Comparison of ENCODE assay signal across 8 mouse cellular contexts in the genomic region with DNA sequence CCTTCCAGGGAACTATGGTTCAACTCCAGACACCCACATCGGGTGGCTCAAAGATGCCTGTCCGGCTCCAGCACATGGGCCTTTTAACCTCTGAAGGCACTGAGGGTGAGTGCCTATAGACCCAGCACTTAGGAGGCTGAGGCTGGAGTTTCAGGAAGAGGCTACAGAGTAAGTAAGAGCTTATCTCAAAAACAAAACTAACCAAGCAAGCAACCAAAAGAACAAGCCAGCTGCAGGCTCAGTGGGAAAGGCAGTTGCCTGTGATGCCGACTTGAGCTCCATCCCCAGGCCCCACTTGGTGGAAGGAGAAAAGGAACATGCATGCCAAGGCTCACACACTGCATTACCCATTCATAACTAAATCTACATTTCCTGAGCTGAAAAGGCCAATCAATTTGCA. TPM values are rescaled to one million over a fixed set of nuclear protein-coding genes. Genes with fewer than 3 reads are reported as not detected.
DNase-seq lines count a peak whose midpoint lies in the region; ATAC-seq lines count a peak whose summit lies in the region.

No protein-coding gene starts in this region.

- 44% methylated on average over 3 of the region's 3 CpGs for WGBS in lung, embryonic 16.5 days
- 55% methylated on average over 3 of the region's 3 CpGs for WGBS in forebrain, embryonic 13.5 days
- 29% methylated on average over 3 of the region's 3 CpGs for WGBS in liver, embryonic 13.5 days (ENCODE audit: insufficient replicate concordance)

- H3K4me3 ChIP-seq in lung, embryonic 16.5 days (ENCODE audit: low read length) = no peak overlapping the region
- H3K4me3 ChIP-seq in forebrain, embryonic 13.5 days = no peak overlapping the region
- peak overlapping the region; percentile 58; the same call in 1 of the 2 replicates for H3K4me3 ChIP-seq in liver, embryonic 13.5 days (replicated peaks)

- H3K9me3 ChIP-seq in lung, embryonic 16.5 days (ENCODE audit: control insufficient read depth, low read length) = no peaks in the 10 kb centered on the region; the same call in 1 of the 2 replicates
- H3K9me3 ChIP-seq in forebrain, embryonic 13.5 days (replicated peaks) = 0 out of 2 replicates have a peak, but pooled peaks cover 4% of the 10 kb centered on the region
- H3K9me3 ChIP-seq in liver, embryonic 13.5 days (replicated peaks) = no peaks in the 10 kb centered on the region

- peaks cover 18% of the 10 kb centered on the region for H3K4me1 ChIP-seq in lung, embryonic 16.5 days (replicated peaks; ENCODE audit: control insufficient read depth, insufficient read depth, low read length)
- H3K4me1 ChIP-seq in forebrain, embryonic 13.5 days = peaks cover 18% of the 10 kb centered on the region
- peaks cover 19% of the 10 kb centered on the region for H3K4me1 ChIP-seq in liver, embryonic 13.5 days (replicated peaks)

- H3K27ac ChIP-seq in lung, embryonic 16.5 days (ENCODE audit: low read length) = no peak overlapping the region
- no peak overlapping the region for H3K27ac ChIP-seq in forebrain, embryonic 13.5 days
- H3K27ac ChIP-seq in liver, embryonic 13.5 days = no peak overlapping the region

- H3K9ac ChIP-seq in lung, embryonic 16.5 days (ENCODE audit: low read length) = peak overlapping the region; percentile 66
- no peak overlapping the region for H3K9ac ChIP-seq in forebrain, embryonic 13.5 days
- peak overlapping the region; percentile 62; the same call in 1 of the 2 replicates for H3K9ac ChIP-seq in liver, embryonic 13.5 days

- DNase-seq in lung, postnatal 4 days = no peak
- no peak for DNase-seq in liver, embryonic 13.5 days
- peak; percentile 33 for DNase-seq in thymus, postnatal 0 days (ENCODE audit: low spot score)
- no peak for DNase-seq in adrenal gland, adult 8-10 months
- no peak for DNase-seq in adrenal gland, adult 2 months
- no peak for DNase-seq in spleen, postnatal 14 days (ENCODE audit: low spot score in 2 of 2)

- H3K27me3 ChIP-seq in lung, embryonic 16.5 days (ENCODE audit: control insufficient read depth, insufficient read depth, low read depth, low read length) = no peaks in the 10 kb centered on the region
- H3K27me3 ChIP-seq in forebrain, embryonic 13.5 days = peaks cover 20% of the 10 kb centered on the region
- H3K27me3 ChIP-seq in liver, embryonic 13.5 days = peaks cover 17% of the 10 kb centered on the region; the same call in 1 of the 2 replicates

- no peaks in the 10 kb centered on the region for H3K36me3 ChIP-seq in lung, embryonic 16.5 days (ENCODE audit: control insufficient read depth, insufficient read depth, low read length)
- H3K36me3 ChIP-seq in forebrain, embryonic 13.5 days (ENCODE audit: poor library complexity, severe bottlenecking) = no peaks in the 10 kb centered on the region
- H3K36me3 ChIP-seq in liver, embryonic 13.5 days = no peaks in the 10 kb centered on the region

- no peak overlapping the region for H3K4me2 ChIP-seq in lung, embryonic 16.5 days (ENCODE audit: low read depth, low read length)
- peak overlapping the region; percentile 87 for H3K4me2 ChIP-seq in forebrain, embryonic 13.5 days
- H3K4me2 ChIP-seq in liver, embryonic 13.5 days = peak overlapping the region; percentile 79

- ATAC-seq in lung, embryonic 16.5 days (ENCODE audit: low read depth) = no peak
- ATAC-seq in forebrain, embryonic 13.5 days = no peak
- no peak for ATAC-seq in liver, embryonic 13.5 days (ENCODE audit: low read depth)

RNA-seq across cellular contexts. Expression of gene Ccdc69, which starts 0.6 kb away (rescaled TPM):
- polyA plus RNA-seq in lung, embryonic 16.5 days (2015; fragmentation: Nextera tagmentation; extraction: Ambion mirVana) = 3.5 and 3.8 TPM in 2 replicates
- 0.23 and 0.43 TPM in 2 replicates for polyA plus RNA-seq in forebrain, embryonic 13.5 days (2015; fragmentation: Nextera tagmentation; extraction: Ambion mirVana)
- 0.96 and 1.1 TPM in 2 replicates for polyA plus RNA-seq in liver, embryonic 13.5 days (2015; fragmentation: Nextera tagmentation; extraction: Ambion mirVana)
- polyA plus RNA-seq in thymus, postnatal 0 days (2015; fragmentation: Nextera tagmentation; extraction: Ambion mirVana) = 25.4 and 26.8 TPM in 2 replicates
- total RNA-seq in adrenal gland, adult 8-10 months (2022) = 1 to 10 TPM; 3.9 to 7.5 (median 4.5) TPM
- 10 to 100 TPM in 1 of 2 experiments, 1 to 10 TPM in 1; 9.5 to 14.8 TPM for total RNA-seq in adrenal gland, adult 2 months (2021)
- polyA plus RNA-seq in adrenal gland, adult 2 months (2012; rRNA removed) = 1.9 and 2.1 TPM in 2 replicates

RNA-seq across cellular contexts. Expression of gene Gm2a, which starts 19.4 kb away (rescaled TPM):
- polyA plus RNA-seq in lung, embryonic 16.5 days (2015; fragmentation: Nextera tagmentation; extraction: Ambion mirVana) = 22.8 TPM in 2 replicates
- polyA plus RNA-seq in forebrain, embryonic 13.5 days (2015; fragmentation: Nextera tagmentation; extraction: Ambion mirVana) = 11.5 and 12.5 TPM in 2 replicates
- polyA plus RNA-seq in liver, embryonic 13.5 days (2015; fragmentation: Nextera tagmentation; extraction: Ambion mirVana) = 9.6 and 10.6 TPM in 2 replicates
- polyA plus RNA-seq in thymus, postnatal 0 days (2015; fragmentation: Nextera tagmentation; extraction: Ambion mirVana) = 27.4 and 30.4 TPM in 2 replicates
- 100 to 1,000 TPM; 254 to 285 (median 274) TPM for total RNA-seq in adrenal gland, adult 8-10 months (2022)
- total RNA-seq in adrenal gland, adult 2 months (2021) = 100 to 1,000 TPM; 232 to 283 TPM
- polyA plus RNA-seq in adrenal gland, adult 2 months (2012; rRNA removed) = 146 and 187 TPM in 2 replicates

RNA-seq across cellular contexts. Expression of gene Anxa6, which starts 45.3 kb away (rescaled TPM):
- polyA plus RNA-seq in lung, embryonic 16.5 days (2015; fragmentation: Nextera tagmentation; extraction: Ambion mirVana) = 406 and 415 TPM in 2 replicates
- 28.2 and 29.6 TPM in 2 replicates for polyA plus RNA-seq in forebrain, embryonic 13.5 days (2015; fragmentation: Nextera tagmentation; extraction: Ambion mirVana)
- 45.3 and 50.2 TPM in 2 replicates for polyA plus RNA-seq in liver, embryonic 13.5 days (2015; fragmentation: Nextera tagmentation; extraction: Ambion mirVana)
- 131 TPM in 2 replicates for polyA plus RNA-seq in thymus, postnatal 0 days (2015; fragmentation: Nextera tagmentation; extraction: Ambion mirVana)
- total RNA-seq in adrenal gland, adult 8-10 months (2022) = 100 to 1,000 TPM; 121 to 184 (median 133) TPM
- total RNA-seq in adrenal gland, adult 2 months (2021) = 100 to 1,000 TPM; 116 to 185 TPM
- 54.6 and 58.7 TPM in 2 replicates for polyA plus RNA-seq in adrenal gland, adult 2 months (2012; rRNA removed)
